Mouse (Mus musculus) embryo, embryonic 11 days (tissue): ENCODE measurements around the gene Gm49380.

Experiments used
- DNase-seq: peaks from one replicate; pipeline ENCODE4 v3.0.0-alpha.2; 2015

Gm49380 gene

DNA sequence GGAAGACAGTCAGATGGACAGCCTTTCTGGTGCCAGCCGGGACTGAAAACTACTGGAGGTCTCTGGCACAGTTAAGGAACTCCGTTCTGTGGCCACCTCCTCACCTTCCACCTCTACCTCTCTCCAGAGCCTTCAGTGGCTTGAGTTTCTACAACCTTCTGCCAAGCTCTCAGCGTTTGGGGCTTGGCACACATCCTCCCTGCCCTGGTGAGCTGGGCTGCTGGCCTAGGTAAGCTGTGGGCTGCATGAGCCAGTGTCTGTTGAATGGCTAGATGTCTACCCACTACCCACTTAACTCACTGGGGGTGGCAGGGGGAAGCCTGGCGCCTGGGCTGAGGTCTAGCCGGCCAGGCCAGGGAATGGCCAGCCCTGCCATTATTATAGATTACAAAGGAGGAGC is 40.2 kb downstream of the Gm49380 start:
- DNase-seq = no peak

DNA sequence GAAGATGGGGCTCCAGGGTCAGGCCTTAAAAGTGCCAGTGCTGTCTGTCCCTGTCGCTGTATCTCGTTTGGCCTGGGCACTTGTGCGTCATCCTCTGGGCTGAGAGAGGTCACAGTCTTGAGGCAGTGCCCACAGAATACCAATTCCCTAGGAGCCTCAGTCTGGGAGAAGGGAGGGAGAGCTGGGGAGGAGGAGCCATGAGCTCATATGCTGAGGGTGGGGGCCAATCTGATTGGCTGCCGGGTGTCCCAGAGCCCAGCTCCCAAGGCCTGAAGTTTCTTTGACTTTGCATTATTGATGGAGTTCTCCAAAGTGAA is 40.7 kb downstream of the Gm49380 start:
- peak; percentile 67 for DNase-seq

DNA sequence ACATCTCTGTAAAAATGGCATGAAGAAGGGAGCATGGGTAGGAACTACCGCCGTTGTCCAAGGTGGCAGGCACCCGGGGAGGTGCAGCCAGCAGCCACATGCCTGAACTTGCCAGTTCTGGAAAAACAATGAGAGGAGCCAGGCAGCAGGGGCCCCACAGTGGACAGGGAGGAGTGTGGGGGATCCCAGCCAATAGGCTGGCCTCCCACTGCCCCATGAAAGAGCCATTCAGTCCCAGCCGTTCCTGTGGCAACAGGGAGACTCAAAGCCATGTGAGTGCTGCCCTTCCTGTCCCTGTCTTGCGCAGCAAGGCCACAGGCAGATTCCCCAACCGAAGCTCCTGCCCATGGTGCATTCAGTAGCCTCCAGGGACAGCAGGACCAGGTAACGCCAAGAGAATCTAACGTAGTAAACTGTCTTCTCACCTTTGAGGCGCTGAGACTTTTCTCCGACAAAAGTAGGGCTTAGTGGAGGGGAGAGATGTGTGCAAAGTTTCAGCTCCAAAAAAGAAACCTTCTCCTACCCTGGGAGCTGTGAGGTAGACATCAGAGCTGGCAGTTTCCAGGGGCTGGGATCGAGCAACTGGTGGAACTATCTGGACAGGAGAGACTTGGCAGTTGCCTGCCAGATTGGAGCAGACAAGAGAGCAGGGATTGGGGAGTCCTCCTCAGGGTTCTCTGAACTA is 41.2 kb downstream of the Gm49380 start:
- peak; percentile 83 for DNase-seq

DNA sequence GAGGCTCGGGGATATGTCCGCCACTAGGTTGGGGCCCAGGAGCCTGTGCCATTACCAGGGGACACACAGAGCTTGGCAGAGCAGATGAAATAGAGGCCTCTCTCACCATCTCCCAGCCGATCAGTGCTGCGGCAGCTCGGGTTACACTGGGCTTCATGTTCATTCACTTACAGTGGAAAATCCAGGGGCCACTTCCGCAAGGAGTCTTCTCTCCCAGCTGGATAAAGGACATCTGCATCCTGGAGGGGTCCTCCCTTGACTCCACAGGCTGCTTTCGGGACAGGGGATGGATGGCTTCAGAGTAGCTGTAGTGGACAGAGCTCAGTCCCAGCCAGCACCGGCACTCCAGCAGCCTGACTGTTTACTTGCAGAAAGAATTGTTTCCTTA is 42.5 kb downstream of the Gm49380 start:
- DNase-seq = no peak

DNA sequence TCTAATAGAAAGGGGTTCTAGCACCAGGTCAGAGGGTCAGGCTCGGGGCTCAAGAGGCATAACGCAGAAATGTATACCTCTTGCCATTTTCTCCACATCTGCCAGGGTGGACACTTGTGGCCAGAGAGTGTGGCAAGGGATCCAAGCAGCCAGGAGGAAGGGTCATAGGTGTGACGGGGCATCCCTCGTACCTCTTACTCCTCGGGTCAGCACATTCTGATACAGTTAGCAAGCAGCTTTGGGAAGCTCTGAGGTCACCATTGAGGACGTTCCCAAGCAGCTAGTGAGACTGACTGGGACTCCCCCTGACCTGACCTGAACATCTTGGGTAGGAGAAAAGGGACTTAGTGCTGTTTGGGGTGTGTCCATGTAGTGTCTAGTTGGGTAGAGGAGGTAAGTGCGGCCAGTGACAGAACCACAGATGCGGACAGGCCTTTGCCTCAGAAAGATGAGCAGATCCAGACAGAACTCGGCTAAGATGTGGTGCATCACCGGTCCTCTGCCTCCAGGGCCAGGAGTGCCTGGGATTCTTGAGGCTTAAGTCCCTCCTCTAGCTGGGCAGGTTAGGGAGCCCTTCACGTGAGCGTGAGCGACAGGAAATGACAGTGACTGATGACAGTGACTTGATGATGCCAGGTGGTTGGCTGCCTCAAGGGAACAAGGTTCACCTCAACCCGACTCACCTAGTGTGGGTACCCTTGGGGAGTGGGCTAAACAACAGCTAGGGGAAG is 43.0 kb downstream of the Gm49380 start:
- DNase-seq = no peak

DNA sequence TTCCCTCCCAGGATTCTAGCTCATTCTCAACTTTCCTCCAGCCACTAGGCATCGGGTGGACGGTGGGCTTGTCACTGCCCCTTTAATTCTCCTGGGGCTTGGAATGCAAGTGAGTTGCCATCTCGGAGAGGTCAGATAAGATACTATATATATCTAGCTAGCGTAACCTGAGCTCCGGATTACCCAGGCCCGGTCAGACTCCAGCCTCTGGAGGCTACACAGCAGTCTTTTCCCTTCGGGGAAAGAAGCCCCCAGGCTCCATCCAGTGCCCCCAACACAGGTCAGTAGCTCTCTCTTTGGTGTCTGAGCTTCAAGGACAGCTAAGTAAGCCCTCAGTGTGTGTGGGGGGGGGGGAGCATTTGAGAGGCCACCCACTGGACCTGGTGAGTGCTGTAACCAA is 44.0 kb downstream of the Gm49380 start:
- no peak for DNase-seq

DNA sequence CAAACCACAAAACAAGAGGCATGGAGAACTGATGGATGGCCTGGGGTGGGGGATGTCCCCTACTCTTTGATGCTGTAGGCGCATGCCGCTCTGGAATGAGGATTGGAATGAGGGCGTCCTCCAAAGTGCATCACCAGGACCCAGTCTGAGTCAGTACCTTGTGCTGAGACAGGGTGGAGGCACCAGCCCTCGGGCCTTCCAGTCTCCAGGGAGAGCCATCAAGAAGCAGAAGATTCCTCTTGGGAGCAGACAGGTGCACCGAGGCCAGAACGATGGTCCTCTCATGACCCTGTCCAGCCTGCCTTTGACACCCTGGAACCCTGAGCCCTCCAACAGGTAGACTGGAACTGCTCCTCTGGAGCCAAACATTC is 45.4 kb downstream of the Gm49380 start:
- DNase-seq = no peak

DNA sequence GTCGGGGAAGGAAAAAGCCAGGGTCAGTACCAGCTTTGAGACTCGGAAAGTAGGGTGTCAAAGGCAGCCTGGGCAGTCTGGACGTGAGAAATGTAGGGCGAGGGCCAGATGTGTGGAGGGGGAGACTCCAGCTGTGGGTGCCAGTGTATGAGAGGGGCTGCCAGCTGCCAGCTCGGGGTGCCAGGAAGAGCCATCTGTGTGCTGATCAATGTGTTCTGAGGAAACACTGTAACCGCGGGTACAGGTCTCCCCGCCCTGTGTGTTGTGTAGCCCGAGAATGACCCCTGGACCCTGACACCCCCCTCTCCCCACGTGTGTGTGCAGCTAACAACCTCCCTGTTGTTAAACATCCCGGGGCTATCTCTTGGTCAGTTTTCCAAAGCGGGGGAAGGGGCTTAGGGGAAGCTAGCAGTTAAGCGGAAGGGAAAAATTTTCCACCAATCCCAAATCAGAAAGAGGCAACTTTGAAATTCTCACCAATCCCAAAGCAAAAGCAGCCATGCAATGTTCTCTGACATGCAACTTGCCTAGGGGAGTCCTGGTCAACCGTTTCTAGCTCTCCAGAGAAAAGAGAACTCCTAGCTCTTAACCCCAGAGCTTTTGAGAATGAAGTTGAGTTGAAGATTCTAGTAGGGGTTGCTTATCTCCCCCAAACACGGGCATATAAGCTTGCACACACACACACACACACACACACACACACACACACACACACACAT is 45.9 kb downstream of the Gm49380 start:
- DNase-seq = no peak

DNA sequence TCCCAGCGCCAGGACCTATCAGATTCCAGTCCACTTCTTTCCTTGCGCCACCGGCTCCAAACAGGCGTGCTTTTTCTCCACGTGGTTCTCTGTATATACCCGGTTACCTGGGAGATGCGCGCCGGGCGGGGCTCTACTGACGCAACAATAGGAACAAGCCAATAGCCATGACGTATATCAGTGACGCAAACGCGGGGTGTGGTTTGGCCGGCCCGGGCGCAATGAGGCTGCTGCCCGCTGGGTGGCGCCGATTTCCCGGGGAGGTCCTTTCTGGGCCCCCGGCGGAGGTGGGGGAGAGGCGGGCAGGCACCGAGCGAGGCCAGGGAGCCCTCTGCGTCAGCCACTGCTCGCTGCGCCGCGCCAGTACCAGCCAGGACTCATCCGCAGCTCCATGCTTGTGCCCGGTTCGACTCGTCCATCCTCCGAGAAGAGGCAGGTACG is 46.5 kb downstream of the Gm49380 start, which contains the start of gene Usp2:
Gene Usp2 (plus strand): TSS at position 237 of the 441 bp plus-strand sequence.
- DNase-seq = peak; percentile 99

DNA sequence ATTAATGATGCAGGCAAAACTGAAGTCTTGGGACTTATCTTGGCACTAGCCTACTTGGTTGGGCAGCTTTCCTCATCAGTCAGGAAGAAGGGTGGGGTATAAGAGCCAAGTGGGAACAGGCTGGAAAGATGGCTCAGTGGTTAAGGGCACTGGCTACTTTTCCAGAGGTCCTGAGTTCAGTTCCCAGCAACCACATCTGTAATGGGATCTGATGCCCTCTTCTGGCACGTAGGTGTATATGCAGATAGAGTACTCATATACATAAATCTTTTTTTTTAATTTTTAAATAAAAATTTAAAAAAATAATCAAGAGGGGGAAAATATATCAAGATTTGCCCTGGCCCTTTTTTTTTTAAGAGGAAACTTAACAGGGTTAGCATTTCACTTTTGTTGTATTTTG is 48.1 kb downstream of the Gm49380 start:
- no peak for DNase-seq

DNA sequence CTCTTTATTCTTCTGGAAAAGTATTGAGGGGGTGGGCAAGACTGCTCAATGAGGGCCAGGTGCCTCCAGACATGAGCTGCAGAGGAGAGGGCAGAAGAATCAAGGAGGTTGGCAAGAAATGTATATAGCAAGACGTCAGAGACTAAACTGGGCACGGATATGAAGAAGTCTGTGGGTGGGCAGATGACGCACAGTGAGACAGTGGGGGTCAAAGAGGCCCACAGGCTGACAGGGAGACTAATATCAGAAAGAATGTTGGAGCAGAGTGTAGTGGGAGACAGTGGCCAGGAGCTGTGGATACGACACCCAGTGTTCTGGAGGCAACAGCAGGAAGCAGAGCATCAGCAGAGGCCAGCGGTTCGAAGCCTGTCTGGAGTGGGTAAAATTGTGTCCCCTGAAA is 54.7 kb downstream of the Gm49380 start:
- DNase-seq = no peak

DNA sequence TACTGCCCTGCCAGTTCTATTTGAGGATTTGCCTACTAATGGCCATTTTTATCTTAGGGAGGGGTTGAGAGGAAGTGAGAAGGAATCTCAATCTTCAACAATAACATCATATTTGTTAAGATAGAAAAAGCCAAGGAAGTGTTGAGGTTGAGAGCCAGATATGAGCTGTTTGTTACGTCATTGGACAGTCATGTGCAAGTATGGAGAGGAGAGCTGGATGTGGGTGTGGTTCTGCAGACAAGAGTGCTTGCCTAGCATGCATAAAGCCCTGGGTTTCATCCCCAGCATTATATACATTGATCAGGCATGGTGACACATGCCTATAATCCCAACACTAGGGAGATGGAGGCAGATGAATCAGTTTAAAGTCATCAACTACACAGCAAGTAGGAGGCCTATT is 59.4 kb downstream of the Gm49380 start:
- DNase-seq = no peak

DNA sequence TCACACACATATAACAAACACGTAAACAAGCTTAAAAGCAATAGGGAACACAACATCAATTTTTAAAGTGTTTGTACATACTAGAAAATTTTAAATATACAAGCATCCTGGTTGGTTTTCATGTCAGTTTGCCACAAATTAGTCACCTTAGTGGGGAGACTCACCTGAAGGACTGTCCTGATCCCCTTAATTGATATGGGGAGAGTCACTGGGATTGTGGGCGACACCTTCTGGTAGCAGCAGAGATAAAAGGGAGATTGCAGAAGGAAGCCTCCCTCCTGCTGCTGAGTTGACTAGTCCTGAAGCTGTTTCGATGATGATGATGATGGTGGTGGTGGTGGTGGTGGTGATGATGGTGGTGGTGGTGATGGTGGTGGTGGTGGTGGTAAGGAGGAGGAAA is 60.4 kb downstream of the Gm49380 start:
- DNase-seq = no peak

DNA sequence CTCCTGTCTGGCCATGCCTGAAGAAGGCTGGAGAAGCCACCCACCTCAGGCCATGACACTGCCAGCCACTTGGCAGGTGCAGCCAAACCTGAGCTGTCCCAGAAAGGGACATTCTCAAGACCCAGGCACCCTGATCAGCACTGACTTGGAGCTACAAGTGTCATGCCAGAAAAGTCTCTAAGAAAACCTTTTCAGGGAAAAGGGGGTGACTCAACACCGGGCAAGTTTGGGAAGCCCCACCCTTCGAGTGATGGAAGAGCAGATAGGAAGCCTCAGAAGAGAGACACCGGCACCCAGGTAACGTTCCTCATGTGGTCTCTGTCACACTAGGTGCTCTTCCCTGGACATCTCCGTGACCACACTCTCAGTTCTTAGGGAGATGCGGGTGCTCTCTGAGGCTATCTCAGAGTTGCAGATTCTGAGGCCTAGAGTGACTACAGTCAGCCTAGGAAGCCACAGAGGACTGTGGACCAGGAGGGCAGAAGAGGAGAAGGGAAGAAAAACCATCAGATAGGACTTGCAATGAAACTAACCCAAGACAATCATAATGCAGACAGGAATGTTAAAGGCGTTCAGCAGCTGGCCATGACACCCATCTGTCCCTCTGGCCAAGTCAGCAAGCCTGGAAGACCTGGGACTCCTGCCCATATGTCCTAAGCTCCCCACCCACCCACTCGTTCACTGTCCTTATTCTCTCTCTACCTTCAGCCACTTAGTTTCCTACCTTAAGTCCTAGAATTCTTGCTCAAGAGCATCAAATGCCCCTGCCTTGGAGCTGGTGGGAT is 63.7 kb downstream of the Gm49380 start:
- no peak for DNase-seq

DNA sequence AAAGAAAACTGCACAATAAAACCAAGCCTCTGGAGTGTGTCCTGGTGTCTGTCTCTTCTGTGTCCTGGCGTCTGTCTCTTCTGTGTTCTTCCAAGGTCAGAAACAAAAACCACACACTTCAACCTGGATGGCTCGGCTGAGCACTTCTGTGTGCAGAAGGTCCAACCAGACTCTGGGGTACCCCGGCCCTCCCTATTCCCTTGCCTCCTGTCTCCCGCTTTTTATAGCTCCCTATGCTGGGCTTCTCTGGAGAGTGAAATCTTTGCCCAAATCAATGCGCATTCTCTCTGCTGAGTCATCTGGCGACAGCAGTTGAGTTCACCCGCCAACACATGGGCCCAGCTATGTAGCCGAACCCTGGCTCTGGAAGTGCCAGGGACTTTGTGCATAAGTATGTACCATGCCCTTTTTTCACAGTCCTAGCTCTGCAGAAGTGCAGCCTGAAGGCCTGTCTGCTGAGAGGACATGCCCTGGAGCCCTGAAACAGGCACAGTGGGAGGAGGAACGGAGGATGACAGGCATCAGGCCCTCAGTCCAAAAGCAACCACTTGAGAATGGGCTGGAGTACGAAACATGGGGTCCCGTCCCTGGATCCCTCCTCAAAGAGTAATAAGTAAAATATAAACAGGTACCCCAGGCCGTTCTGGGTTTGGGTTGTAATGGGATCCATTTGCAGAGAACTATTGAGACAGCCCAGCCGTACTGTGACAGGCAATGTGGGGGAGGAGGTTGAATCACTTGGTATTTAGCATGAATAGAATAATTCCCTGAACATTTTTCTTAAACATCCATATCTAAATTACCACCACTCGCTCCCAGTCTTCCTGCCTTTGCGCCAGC is 64.5 kb downstream of the Gm49380 start:
- no peak for DNase-seq

DNA sequence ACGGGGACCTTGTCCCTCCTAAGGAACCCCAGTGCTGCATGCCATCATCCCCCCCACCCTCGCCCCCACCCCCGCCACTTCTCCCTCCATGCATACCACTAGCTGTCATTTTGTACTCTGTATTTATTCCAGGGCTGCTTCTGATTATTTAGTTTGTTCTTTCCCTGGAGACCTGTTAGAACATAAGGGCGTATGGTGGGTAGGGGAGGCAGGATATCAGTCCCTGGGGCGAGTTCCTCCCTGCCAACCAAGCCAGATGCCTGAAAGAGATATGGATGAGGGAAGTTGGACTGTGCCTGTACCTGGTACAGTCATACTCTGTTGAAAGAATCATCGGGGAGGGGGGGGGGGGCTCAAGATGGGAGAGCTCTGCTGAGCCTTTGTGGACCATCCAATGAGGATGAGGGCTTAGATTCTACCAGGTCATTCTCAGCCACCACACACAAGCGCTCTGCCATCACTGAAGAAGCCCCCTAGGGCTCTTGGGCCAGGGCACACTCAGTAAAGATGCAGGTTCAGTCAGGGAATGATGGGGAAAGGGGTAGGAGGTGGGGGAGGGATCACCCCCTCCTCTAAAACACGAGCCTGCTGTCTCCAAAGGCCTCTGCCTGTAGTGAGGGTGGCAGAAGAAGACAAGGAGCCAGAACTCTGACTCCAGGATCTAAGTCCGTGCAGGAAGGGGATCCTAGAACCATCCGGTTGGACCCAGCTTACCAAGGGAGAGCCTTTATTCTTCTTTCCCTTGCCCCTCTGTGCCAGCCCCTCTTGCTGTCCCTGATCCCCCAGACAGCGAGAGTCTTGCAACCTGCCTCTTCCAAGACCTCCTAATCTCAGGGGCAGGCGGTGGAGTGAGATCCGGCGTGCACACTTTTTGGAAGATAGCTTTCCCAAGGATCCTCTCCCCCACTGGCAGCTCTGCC is 65.5 kb downstream of the Gm49380 start:
- DNase-seq = no peak

DNA sequence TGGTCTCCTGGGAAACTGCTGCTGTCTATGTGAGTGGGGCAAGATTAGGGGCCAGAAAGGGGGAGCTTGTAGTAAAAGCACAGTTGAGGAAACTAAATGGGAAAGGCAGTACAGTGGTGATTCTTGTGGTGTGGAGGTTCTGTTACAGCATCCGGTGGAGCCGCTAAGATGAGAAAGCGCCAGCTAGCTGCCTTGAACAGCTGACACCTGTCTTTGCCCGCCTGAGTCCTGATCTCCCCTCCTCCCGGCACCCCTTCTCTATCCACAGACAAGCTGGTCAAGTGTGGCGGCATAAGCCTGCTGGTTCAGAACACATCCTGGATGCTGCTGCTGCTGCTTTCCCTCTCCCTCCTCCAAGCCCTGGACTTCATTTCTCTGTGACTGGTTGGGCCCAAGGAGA is 66.2 kb downstream of the Gm49380 start:
- no peak for DNase-seq

DNA sequence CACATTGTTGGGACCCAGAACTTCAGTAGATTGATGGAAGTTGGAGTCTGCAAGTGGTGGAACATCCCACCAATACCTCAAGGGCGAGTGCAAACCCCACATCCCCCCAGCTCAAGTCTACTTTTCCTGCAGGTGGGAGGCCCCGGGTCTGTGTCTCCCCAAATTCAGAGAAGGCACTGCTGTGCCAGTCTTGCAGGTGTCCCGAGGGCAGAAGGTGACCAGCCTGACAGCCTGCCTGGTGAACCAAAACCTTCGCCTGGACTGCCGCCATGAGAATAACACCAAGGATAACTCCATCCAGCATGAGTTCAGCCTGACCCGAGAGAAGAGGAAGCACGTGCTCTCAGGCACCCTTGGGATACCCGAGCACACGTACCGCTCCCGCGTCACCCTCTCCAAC is 66.9 kb downstream of the Gm49380 start:
- DNase-seq = no peak

DNA sequence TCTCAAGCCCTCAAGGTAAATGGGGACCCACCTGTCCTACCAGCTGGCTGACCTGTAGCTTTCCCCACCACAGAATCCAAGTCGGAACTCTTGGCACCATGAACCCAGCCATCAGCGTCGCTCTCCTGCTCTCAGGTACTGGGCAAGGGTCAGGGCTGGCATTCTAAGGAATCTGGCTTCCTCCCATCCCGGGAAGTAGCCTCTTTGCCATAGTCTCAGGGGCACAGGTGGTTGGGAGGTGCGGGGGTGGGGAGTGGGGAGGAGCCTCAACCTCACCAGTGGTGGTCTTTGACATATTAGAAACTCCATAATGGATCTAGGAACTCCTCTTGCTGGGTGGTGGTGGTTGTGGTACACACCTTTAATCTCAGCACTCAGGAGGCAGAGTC is 67.4 kb downstream of the Gm49380 start:
- DNase-seq = no peak

DNA sequence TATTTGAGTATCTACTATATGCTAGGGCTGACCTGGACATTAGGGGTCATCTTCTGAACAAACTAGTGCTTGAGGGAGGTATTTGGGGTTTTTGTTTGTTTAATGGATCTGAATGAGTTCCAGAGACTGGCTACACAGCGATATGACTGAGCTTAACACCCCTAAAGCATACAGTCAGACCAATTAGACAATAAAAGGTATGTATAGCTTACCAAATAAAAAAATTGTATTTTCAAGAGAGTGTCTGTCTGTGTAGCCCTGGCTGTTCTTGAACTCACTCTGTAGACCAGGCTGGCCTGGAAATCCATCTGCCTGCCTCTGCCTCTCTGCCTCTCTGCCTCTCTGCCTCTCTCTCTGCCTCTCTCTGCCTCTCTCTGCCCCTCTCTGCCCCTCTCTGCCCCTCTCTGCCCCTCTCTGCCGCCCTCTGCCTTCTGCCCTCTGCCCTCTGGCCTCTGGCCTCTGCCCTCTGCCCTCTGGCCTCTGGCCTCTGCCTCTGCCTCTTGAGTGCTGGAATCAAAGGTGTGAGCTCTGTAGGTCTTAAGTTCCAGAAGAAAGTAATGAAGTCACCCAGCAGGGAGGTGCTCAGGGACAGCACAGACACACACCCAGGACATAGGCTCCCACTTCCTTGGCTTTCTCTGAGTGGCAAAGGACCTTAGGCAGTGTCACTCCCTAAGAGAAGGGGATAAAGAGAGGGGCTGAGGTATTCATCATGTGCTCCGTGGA is 68.0 kb downstream of the Gm49380 start:
- no peak for DNase-seq
